8 mouse cellular contexts compared by ENCODE assay signal in the genomic region with DNA sequence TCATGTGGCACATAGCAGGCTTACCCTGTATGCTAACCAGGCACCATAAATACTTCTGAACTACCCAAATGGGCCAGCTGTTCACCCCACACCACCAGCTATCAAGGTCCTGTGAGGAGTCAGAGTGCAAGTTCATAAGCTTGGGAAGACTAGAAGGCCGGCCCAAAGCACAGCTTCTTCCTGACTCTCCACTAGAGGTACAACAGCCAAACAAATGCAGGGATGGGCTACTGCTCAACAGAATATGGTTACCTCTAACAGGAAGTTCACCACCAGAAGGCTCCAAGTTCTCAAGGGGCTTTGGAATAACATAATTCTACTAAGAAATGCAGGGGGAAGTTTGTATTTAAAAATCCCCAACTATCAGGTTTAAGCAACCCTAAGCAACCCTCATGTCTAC. TPM values are rescaled to one million over a fixed set of nuclear protein-coding genes. Genes with fewer than 3 reads are reported as not detected.
DNase-seq lines count a peak whose midpoint lies in the region; ATAC-seq lines count a peak whose summit lies in the region.

No protein-coding gene starts in this region.

- no peak overlapping the region for H3K27ac ChIP-seq in kidney, embryonic 14.5 days (ENCODE audit: low read depth, low read length)
- no peak overlapping the region for H3K27ac ChIP-seq in hindbrain, embryonic 12.5 days
- H3K27ac ChIP-seq in midbrain, embryonic 15.5 days = peak overlapping the region; percentile 93

- H3K27me3 ChIP-seq in kidney, embryonic 14.5 days (ENCODE audit: control insufficient read depth, insufficient read depth, low read length) = no peaks in the 10 kb centered on the region
- H3K27me3 ChIP-seq in hindbrain, embryonic 12.5 days = no peaks in the 10 kb centered on the region
- H3K27me3 ChIP-seq in midbrain, embryonic 15.5 days (replicated peaks) = no peaks in the 10 kb centered on the region

- H3K9me3 ChIP-seq in kidney, embryonic 14.5 days (ENCODE audit: control insufficient read depth, low read length) = no peaks in the 10 kb centered on the region
- H3K9me3 ChIP-seq in hindbrain, embryonic 12.5 days (replicated peaks) = no peaks in the 10 kb centered on the region
- no peaks in the 10 kb centered on the region for H3K9me3 ChIP-seq in midbrain, embryonic 15.5 days

- peak overlapping the region; percentile 100 for H3K9ac ChIP-seq in kidney, embryonic 14.5 days (ENCODE audit: low read depth, low read length)
- peak overlapping the region; percentile 100 for H3K9ac ChIP-seq in hindbrain, embryonic 12.5 days
- peak overlapping the region; percentile 99 for H3K9ac ChIP-seq in midbrain, embryonic 15.5 days

- no peak for DNase-seq in kidney, postnatal 10 days
- DNase-seq in NIH3T3 (ENCODE audit: low read depth) = peak; percentile 19
- DNase-seq in right cerebral cortex, postnatal 25 days = no peak
- no peak for DNase-seq in frontal cortex, postnatal 25 days (ENCODE audit: low spot score in 2 of 2)

- H3K4me1 ChIP-seq in kidney, embryonic 14.5 days (ENCODE audit: control insufficient read depth, insufficient read depth, low read length) = peaks cover 26% of the 10 kb centered on the region
- peaks cover 53% of the 10 kb centered on the region for H3K4me1 ChIP-seq in hindbrain, embryonic 12.5 days
- H3K4me1 ChIP-seq in midbrain, embryonic 15.5 days = peaks cover 54% of the 10 kb centered on the region

- ATAC-seq in kidney, embryonic 14.5 days (ENCODE audit: low FRiP score, low TSS enrichment) = no peak
- no peak for ATAC-seq in hindbrain, embryonic 12.5 days (ENCODE audit: low FRiP score)
- no peak for ATAC-seq in midbrain, embryonic 15.5 days (replicated peaks)
- no peak for ATAC-seq in megakaryocyte-erythroid progenitor cell, adult 5-6 weeks (replicated peaks; ENCODE audit: low FRiP score, low TSS enrichment, poor library complexity, severe bottlenecking)

- H3K4me2 ChIP-seq in kidney, embryonic 14.5 days (replicated peaks; ENCODE audit: low read depth, low read length) = peak overlapping the region; percentile 43
- peak overlapping the region; percentile 93 for H3K4me2 ChIP-seq in hindbrain, embryonic 12.5 days (replicated peaks)
- peak overlapping the region; percentile 82 for H3K4me2 ChIP-seq in midbrain, embryonic 15.5 days

- H3K36me3 ChIP-seq in kidney, embryonic 14.5 days (ENCODE audit: control insufficient read depth, insufficient read depth, low read length) = peaks cover 29% of the 10 kb centered on the region
- peaks cover 16% of the 10 kb centered on the region for H3K36me3 ChIP-seq in hindbrain, embryonic 12.5 days
- H3K36me3 ChIP-seq in midbrain, embryonic 15.5 days (replicated peaks) = no peaks in the 10 kb centered on the region

- peak overlapping the region; percentile 100 for H3K4me3 ChIP-seq in kidney, embryonic 14.5 days (ENCODE audit: low read length)
- H3K4me3 ChIP-seq in hindbrain, embryonic 12.5 days = peak overlapping the region; percentile 100
- peak overlapping the region; percentile 85 for H3K4me3 ChIP-seq in midbrain, embryonic 15.5 days

- WGBS in kidney, embryonic 14.5 days = 3% methylated on average over 1 of the region's 1 CpGs
- 37% methylated on average over 1 of the region's 1 CpGs for WGBS in hindbrain, embryonic 12.5 days
- WGBS in midbrain, embryonic 15.5 days = 24% methylated on average over 1 of the region's 1 CpGs

RNA-seq across cellular contexts. Expression of a gene that starts 1.6 kb away (rescaled TPM):
- polyA plus RNA-seq in kidney, embryonic 14.5 days (2014; fragmentation: Nextera tagmentation; extraction: Ambion mirVana) = 49.8 and 78.9 TPM in 2 replicates
- 171 TPM in 2 replicates for polyA plus RNA-seq in hindbrain, embryonic 12.5 days (2016; fragmentation: Nextera tagmentation; extraction: Ambion mirVana)
- 173 and 176 TPM in 2 replicates for polyA plus RNA-seq in midbrain, embryonic 15.5 days (2015; fragmentation: Nextera tagmentation; extraction: Ambion mirVana)
- total RNA-seq in megakaryocyte-erythroid progenitor cell, adult 5-6 weeks (2014; fragmentation: Nextera tagmentation) = 64.0 and 86.0 TPM in 2 replicates
- total RNA-seq in megakaryocyte-erythroid progenitor cell, adult 5-6 weeks (2017) = 109 and 132 TPM in 2 replicates

RNA-seq across cellular contexts. Expression of a gene that starts 41.2 kb away (rescaled TPM):
- polyA plus RNA-seq in kidney, embryonic 14.5 days (2014; fragmentation: Nextera tagmentation; extraction: Ambion mirVana) = 21.8 and 21.9 TPM in 2 replicates
- 43.9 and 45.9 TPM in 2 replicates for polyA plus RNA-seq in hindbrain, embryonic 12.5 days (2016; fragmentation: Nextera tagmentation; extraction: Ambion mirVana)
- polyA plus RNA-seq in midbrain, embryonic 15.5 days (2015; fragmentation: Nextera tagmentation; extraction: Ambion mirVana) = 8.4 and 10.4 TPM in 2 replicates
- total RNA-seq in megakaryocyte-erythroid progenitor cell, adult 5-6 weeks (2014; fragmentation: Nextera tagmentation) = 0.15 and 1.9 TPM in 2 replicates
- 2.1 and 3.2 TPM in 2 replicates for total RNA-seq in megakaryocyte-erythroid progenitor cell, adult 5-6 weeks (2017)

RNA-seq across cellular contexts. Expression of a gene that starts 49.7 kb away (rescaled TPM):
- polyA plus RNA-seq in kidney, embryonic 14.5 days (2014; fragmentation: Nextera tagmentation; extraction: Ambion mirVana) = not detected in 2 replicates
- polyA plus RNA-seq in hindbrain, embryonic 12.5 days (2016; fragmentation: Nextera tagmentation; extraction: Ambion mirVana) = not detected in 2 replicates
- not detected in 2 replicates for polyA plus RNA-seq in midbrain, embryonic 15.5 days (2015; fragmentation: Nextera tagmentation; extraction: Ambion mirVana)
- total RNA-seq in megakaryocyte-erythroid progenitor cell, adult 5-6 weeks (2014; fragmentation: Nextera tagmentation) = 16.6 TPM in 2 replicates
- total RNA-seq in megakaryocyte-erythroid progenitor cell, adult 5-6 weeks (2017) = 1.2 and 6.7 TPM in 2 replicates

RNA-seq across cellular contexts. Expression of a gene that starts 56.9 kb away (rescaled TPM):
- 5.0 and 9.2 TPM in 2 replicates for polyA plus RNA-seq in kidney, embryonic 14.5 days (2014; fragmentation: Nextera tagmentation; extraction: Ambion mirVana)
- polyA plus RNA-seq in hindbrain, embryonic 12.5 days (2016; fragmentation: Nextera tagmentation; extraction: Ambion mirVana) = 6.0 TPM in 2 replicates
- 7.4 and 8.2 TPM in 2 replicates for polyA plus RNA-seq in midbrain, embryonic 15.5 days (2015; fragmentation: Nextera tagmentation; extraction: Ambion mirVana)
- 9.0 and 14.0 TPM in 2 replicates for total RNA-seq in megakaryocyte-erythroid progenitor cell, adult 5-6 weeks (2014; fragmentation: Nextera tagmentation)
- 6.4 and 6.8 TPM in 2 replicates for total RNA-seq in megakaryocyte-erythroid progenitor cell, adult 5-6 weeks (2017)

Comparison
In these comparisons a context has a peak if more than half of its experiments do, and no peak if none do; other contexts are left out.
1. H3K4me2 ChIP-seq: peak in every context shown above with its lines; median percentile 93 in hindbrain, embryonic 12.5 days; 82 in midbrain, embryonic 15.5 days; 43 in kidney, embryonic 14.5 days.